Mouse (Mus musculus) stomach, postnatal 0 days (tissue): ENCODE results near the gene Acsl6.

Source experiments
- CTCF ChIP-seq: IDR thresholded peaks from 2 replicates; pipeline ENCODE4 v1.5.1; 2016; ENCODE audit warnings: antibody characterized with exemption, low read depth, mild to moderate bottlenecking, moderate library complexity
- EP300 ChIP-seq: optimal IDR thresholded peaks from 2 replicates; pipeline ENCODE3; 2016; ENCODE audit warnings: antibody characterized with exemption

DNA sequence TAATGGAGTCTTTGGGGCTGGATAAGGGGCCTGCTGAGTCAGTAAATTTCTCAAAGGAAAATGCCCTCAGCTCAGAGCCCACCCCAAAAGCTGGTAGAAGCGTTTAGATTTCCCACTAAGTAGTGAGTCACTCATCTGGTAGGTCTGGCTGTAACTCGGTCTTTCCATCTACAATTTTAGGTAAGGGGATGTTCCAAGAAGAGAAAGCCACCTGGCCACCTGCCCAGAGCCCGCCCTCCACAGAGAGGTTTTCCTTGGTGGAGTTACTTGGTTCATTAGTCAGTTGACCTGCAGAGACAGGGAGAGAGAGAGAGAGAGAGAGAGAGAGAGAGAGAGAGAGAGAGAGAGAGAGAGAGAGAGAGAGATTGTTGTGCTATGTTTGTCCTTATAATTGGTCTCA lies 14.2 kb downstream of the Acsl6 start:
- TF ChIP-seq EP300: no peak
- no peak for TF ChIP-seq CTCF
